Mouse (Mus musculus) kidney, postnatal 36 days (tissue): ENCODE data around the gene Sirt3.
"Not testable (repeated sequence)": the region's sequence is repeated elsewhere in the genome, so short reads cannot be mapped to it uniquely, and the experiment has no call there.

Source experiments
- DNase-seq, 2 experiments: peaks; one replicate each; pipeline ENCODE4 v3.0.0; 2021 to 2022; ENCODE audit warnings: mixed read lengths in 2 of 2

Gene Sirt3

DNA sequence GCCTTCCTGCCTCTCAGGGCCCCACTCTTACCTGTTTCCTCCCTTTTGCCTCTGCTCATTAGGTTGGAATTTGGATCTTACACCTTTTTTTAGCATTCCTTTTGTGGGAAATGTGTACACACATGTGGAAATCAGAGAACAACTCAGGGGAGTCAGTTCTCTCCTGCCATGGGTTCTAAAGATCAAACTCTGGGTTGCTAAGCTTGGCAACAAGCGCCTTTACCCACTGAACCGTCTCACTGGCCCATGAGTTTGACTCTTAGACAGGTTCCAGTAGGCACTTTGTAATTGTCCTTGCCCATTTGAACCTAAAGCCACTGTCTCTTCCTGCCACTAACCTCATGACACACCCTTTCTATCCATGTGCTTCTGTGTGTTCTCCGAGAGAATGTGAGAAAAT, 12.5 kb upstream of the Sirt3 start:
- DNase-seq = peak; percentile 40 to 44

DNA sequence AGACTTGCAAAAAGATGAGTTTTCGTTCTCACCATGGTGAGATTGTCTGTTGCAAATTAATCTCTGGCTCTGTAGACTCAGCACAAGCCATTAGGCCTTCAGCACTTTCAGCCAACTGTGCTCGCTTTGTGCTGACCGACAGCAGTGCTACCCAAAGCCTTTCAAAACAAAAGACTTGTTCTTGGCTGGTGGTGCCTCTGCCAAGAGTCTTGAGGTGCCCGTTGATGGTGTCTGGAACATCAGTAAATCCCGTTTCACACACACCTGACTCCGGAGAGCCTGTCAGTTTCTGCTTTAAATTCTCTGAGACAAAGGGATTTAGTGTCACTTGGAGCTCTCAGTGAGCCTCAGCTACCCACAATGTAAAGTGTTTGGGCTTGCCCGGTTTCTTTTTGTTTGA, 11.9 kb upstream of the Sirt3 start:
- DNase-seq = no peak

DNA sequence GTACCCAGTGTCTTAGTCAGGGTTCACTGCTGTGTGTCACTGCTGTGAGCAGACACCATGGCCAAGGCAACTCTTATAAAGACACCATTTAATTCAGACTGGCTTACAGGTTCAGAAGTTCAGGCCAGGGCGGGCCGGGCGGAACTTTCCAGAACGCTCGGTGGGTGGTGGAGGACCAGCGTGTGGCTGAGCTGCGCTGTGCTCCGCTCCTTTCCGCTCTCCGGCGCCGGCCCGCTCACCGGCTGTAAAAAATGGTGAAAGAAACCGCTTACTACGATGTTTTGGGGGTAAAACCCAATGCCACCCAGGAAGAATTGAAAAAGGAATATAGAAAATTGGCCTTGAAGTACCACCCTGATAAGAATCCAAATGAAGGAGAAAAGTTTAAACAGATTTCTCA, 8.5 kb upstream of the Sirt3 start:
- DNase-seq = not testable (repeated sequence)

DNA sequence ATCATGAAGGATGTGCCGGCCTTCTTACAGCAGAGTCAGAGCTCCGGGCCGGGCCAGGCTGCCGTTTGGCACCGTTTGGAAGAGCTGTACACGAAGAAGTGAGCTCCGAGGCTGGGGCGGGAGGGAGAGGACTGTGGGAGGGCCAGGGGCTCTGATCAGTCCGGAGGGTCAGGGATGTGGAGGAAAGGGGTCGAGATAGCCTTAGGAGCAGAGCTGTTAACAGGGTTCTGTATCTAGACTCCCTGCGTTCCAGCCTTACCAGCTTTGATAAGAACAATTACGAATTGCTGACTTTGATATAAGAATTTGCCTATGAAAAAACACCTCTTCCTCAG, 327 bp upstream of the Sirt3 start:
- DNase-seq = no peak

DNA sequence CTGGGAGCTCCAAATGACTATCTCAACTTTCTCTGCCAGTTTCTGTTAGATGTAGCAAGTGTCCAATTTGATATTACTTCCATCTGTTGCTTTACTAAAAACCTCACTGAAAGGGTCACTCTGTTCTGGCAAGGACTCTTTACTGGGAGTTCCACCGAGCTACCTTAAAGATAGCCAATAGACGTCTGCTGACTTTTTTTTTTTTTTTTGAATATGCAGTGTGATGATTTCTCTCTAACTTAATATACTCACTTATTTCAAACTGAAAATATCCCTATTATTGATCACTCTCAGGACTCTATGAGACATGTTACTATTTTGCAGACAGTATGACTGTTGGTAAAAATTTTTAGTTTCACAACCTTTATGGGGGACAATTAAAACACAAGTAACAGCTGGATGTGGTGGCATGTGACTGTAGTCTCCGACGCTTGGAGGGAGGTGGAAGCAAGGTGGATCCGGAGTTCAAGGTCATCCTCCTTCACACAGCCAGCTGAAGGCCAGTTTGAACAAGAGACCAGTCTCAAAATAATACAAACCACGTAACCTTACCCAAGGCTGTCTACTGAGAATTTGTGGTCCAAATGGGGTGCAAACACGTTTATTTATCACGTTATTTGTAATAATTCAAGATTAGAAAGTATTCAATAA, 1.1 kb downstream of the Sirt3 start:
- peak; percentile 43 to 56 for DNase-seq

DNA sequence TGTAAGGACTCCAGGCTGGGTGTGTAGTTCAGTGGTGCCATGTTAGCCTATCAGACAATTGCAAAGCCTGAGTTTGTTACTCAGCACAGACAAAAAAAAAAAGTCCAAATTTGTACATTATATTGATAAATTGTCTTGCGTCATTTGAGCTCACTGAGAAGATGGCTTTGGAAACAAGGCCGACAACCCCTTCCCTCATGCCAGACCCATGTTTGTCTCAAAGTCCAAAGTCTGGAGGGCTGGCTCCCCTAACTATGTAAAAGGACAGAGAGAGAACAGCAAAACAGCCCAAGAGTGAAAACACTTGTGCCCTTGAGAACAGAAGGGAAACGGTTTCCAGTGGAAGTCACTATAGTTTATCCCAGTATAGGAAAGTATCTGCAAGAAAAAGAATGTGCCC, 1.7 kb downstream of the Sirt3 start:
- peak; percentile 68 to 73 for DNase-seq

DNA sequence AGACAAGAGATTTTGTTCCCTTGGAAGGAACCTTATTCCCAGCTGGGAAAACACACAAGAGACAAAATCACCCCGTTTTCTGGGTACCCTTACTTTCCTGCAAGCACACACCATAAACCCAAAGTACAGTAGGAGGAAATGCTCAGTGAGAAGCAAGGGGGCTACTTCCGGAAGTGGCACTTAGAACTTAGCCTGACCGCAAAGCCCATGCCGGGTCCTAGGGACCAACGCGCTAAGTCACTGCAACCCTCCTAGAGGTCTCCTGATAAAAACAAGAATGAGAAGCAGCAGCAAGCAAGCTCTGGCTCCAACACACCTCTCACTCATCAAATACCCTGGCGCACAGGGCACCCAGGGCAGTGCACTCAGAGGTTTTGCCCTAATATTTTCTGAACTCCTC, 2.8 kb downstream of the Sirt3 start:
- no peak for DNase-seq

DNA sequence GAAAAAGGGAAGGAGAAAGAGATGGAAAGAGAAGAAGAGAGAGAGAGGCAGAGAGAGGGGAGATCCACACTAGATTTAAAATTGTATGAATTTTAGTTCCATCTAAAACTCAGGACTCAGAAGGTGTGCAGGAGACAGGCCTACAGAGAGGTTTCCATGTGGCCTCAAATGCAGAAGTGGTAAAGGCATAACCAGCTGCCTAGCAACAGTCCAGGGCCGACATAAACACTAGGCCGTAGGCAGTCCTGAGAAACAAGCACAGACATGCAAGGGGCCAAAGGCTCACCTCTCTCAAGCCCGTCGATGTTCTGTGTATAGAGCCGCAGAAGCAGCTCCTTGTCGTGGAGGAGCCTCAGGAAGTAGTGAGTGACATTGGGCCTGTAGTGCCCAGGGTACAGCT, 4.7 kb downstream of the Sirt3 start:
- DNase-seq = no peak

DNA sequence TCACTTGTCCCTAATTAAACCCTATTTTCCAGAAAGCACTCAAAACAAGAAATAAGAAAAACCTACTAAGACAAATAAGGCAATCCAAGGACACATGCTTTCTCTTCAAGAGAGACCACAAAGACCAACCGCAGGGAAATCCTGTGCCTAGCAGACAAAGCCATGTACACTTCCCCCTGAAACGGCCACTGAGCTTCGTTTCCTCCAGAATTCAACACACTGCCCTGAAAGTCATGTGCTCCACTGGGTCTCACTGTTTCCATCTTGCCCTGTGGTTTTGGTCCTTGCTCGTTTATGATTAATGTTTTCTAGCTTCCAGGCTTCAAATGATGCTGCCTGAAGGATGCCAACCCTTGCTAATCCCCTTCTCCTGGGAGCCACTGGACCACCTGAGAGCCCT, 7.9 kb downstream of the Sirt3 start:
- no peak for DNase-seq

DNA sequence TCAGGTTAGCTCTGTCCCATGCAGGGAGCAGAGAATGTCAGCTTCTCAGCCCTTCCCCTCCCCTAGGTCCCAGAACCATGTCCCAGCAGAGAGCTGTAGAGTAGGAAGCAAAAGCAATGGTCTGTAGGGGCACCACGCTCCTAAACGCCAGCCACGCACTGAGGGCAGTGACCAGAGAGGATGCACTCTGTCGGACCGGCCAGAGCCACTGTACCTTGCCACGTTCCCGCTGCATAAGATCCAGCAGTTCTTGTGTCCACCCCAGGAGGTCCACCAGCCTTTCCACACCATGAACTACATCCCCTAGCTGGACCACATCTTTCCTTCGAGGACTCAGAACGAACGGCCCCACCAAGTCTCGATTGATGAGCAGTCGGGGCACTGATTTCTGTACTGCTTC, 17.3 kb downstream of the Sirt3 start:
- no peak for DNase-seq

DNA sequence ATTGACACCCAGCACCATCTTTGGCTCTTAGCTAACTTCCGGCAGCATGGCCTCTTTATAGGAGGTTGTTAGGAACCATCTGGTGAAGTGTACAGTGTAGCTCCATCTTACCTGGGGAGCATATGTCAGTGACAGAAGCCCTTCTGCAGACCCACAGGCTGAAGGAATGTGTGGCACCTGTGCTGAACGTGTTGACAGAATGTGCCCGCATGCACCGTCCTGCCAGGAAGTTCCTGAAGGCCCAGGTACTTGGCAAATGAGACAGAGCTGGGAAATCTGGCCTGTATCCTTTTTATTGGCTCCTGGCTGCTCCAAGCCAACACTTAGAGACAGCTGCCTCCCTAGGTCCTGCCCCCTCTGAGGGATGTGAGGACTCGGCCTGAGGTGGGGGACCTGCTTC, 21.4 kb downstream of the Sirt3 start:
- DNase-seq = no peak

DNA sequence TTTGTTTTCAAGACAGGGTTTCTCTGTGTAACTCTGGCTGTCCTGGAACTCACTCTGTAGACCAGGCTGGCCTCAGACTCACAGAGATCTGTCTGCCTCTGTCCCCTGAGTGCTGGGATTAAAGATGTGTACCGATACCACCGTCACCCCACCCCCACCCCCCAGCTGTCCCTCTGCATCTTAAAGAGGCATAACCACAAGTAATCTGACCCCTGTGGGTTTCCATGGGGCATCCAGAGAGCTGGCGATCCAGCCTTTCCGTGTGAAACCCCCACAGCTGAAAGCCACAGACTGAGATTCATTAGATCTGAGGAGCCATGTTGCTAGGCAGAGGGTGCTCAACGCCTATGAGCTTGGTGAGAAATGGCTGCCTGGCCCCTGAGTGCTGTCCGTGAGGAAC, 22.1 kb downstream of the Sirt3 start:
- DNase-seq = no peak

DNA sequence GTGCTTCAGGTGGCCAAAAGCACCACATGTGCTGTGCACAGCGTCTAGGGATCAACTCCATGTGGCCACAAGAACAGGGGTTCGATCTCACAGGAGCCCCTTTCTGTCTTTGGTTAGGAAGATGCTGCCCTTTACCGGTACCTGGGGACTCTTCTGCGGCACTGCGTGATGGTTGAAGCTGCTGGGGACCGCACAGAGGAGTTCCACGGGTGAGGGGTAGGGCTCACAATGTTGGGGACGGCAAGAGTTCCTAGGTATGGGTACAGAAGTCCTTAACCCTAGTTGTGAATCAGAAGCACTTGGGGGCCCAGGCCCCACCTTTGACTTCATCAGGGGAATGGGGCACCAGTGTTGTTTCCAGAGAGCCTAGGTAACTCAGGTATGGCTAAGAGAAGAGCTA, 23.4 kb downstream of the Sirt3 start:
- no peak for DNase-seq

DNA sequence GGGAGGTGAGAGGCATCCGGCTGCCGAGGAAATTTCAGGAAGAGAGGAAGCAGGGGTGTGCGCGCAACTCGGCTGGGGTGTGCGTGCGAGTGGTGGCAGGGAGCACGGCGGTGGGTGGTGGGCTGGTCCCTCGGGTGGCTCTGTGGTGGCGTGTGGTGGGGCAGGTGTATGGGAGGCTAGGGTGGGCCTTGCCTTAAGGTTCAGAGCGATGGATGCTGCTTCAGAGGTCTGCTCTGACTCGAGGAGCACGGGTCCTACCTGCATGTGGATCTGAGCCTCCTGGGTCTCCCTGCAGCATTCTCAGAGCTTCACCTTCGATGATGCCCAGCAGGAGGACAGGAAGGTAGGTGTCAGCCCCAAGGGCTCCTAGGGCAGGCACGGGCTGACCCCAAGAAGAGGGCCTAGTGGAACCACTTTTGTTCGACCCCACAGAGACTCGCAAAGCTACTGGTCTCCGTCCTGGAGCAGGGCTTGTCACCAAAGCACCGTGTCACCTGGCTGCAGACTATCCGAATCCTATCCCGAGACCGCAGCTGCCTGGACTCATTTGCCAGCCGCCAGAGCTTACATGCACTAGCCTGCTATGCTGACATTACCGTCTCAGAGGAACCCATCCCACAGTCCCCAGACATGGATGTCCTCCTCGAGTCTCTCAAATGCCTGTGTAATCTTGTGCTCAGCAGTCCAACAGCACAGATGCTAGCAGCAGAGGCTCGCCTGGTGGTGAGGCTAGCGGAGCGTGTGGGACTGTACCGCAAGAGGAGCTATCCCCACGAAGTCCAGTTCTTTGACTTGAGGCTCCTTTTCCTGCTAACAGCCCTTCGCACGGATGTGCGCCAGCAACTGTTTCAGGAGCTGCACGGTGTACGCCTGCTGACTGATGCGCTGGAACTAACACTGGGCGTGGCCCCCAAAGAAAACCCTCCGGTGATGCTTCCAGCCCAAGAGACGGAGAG, 24.3 kb downstream of the Sirt3 start, which contains the start of gene Bet1l:
Gene Bet1l (minus strand): TSS at position 28 of the 956 bp plus-strand sequence.
- DNase-seq = no peak

DNA sequence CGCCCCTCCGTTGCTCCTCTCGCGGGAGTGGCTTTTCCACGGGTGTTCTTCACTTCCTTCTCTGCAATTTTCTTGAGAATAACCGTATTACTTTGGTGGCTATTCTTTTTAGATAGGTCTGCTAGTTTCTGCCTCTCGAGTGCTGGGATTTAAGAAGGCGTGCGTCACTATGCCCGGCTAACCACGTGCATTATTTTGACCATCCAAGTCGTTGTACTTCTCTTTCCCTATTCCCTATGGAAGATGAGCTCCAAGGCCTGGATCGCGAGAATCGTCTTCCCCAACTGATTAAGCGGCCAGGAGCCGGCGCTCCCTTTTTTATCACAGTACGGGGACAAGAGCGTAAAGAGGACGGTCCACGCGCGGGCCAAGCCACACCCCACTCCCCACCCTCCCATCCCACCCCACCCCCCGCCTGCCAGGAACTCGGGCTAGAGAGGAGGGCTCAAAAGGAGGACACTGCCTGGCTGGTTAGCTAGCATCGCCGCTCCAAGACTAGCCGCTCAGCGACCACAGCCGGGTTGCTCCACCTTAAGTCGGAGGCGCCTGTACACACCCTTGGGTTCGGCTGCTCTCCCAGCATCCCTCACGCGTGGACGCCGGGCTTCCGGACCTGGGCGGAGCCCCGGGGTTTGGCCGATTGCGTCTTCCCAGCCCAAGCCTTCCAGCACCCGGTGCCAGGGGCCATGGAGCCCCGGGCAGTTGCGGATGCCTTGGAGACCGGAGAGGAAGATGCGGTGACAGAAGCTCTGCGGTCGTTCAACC, 25.1 kb downstream of the Sirt3 start, which contains the start of gene Ric8a:
Gene Ric8a (plus strand): TSS at position 173 of the 765 bp plus-strand sequence.
- peak; percentile 93 to 94 for DNase-seq

DNA sequence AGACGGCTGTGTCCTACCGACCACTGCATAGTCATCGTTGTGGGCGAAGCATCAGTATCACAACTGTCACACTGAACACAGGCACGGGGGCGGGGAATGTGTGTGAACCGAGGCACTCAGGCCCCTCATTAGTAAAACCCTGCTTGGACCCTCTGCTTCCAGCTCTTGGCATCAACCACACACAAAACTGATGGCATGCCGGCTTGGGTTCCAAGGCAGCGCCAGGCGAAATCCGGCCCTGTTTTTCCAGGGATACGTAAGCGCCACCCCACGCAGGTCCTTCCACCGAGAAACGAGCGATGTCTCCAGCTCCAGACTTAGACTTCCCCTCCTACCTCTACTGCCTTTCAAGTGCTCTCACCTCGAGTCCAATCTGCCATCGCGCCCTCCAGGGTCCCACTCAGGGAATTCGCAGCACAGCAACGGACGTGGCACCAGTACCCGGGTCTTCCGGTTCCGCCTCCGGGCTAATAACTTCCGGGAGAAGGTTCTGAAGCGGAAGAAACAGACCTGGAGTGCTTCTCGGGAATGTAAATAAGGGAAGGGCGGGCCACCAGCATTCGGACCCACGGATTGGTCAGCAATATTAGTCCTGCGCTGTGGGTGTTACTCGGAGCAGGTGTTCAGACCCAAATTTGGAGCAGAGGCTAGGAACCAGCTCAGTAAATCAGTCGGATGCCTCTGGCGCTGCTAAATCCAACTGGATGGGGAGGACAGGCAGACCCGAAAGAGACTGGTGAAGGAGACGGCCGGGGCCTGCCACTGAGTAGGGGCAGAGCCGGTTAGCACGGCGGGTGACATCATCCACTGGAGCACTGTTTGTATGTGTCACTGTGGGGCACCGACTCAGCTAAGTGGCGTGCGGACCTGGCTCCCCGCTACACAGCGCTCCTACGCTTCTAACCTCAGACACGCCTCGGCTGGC, 26.0 kb downstream of the Sirt3 start, which contains the start of gene Gm45785:
Gene Gm45785 (minus strand): TSS at position 472 of the 925 bp plus-strand sequence.
- peak; percentile 89 to 95 for DNase-seq

DNA sequence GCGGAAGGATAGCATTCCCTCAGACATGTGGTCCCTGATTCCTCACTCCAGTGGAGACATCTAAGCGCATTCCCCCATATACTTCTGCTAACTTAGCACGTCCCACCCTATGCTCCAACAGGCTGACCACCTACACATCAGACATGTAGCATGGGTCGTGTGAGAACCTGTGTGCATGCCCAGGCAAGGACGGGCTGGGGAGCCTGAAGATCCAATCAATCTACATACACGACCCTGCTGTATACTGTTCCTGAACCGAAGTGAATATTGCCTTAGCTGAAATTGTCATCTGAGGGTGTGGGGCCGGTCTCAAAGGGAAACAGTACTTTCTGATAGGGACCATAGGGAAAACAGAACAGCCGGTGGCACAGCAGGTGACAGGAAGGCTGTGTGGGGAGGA, 26.9 kb downstream of the Sirt3 start:
- DNase-seq = no peak

DNA sequence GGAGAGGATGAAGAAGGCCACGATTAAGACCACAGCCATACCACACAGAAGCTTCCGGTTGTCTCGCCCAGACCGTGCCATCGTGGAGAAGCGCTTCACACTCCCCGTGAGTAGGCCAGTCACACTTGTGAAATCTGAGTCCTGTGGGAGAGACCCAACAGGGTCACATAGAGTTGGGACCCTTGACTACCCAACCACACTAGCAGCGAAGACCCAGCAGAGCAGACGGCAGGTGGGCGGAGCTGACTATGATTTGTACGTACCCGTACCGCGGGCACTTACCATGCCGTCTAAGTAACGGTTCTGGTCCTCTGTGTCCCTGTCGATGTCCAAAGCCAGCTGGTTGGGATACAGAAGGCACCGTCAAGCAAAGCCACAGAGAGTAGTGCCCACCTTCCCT, 27.6 kb downstream of the Sirt3 start:
- no peak for DNase-seq

DNA sequence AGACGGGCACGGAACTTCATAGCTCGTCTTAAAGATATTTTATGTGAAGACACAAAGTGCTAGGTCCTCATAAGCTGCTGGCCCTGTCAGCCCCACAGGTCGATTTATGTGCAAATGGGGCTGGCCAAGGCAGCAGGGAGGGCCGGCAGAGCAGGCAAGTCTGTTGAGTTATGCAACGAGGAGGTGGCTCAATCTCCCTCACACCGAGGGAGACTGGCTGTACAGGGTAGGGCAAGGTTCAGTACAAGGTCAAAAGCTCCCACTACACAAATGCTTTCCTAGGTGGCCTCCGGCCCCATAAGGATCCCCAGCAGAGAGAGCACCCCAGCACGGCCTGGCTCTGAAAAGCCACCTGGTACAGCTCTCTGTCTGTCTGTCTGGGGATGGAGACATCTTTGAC, 28.7 kb downstream of the Sirt3 start:
- peak; percentile 51 to 79 for DNase-seq

DNA sequence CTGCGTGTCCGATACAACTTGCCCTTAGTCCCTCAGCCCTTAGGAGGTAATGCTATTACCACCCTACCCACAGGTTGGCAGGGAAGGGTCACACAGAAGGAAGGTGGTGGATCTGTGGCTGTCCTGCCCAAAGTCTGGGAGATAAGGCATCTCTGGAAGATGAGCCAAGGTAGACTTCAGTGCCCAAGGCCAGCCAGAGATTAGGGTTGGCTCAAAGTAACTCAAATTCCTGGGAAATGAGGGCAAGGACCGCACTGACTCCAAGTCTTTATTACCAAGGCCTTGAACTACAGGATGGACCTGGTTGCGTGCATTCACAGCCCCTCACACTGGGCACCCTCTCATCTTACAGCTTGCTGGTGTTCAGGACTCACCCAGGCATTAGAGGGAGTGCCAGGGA, 30.2 kb downstream of the Sirt3 start:
- DNase-seq = no peak

DNA sequence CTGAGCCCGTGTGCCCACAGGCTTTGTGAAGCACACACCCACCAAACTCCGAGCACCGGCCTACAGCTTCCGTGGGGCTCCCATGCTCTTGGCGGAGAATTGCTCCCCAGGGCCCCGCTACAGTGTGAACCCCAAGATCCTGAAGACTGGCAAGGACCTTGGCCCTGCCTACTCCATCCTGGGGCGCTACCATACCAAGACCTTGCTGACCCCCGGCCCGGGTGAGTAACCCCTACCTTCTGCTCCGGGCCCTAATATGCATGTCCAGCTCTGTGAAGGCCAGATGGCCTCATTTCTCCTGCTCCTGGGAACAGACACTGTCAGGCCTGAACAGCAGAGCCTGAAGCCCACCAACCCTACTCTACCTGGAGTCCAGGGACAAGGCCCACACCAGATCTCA, 33.5 kb downstream of the Sirt3 start:
- no peak for DNase-seq
